Mouse (Mus musculus) granulocyte monocyte progenitor cell, adult 5-6 weeks (primary cell): ENCODE data around the gene Cx3cr1. TPM values are rescaled to one million over a fixed set of nuclear protein-coding genes. Genes with fewer than 3 reads are reported as not detected.

Experiments
- ATAC-seq: replicated peaks from 2 replicates; pipeline ENCODE4 v1.8.0; 2016; ENCODE audit warnings: mild to moderate bottlenecking, moderate TSS enrichment, inconsistent platforms; ENCODE audit not compliant: poor library complexity, severe bottlenecking
- total RNA-seq, 2 experiments: library from RNA; stranded (forward) in 1 of 2; stranded (reverse) in 1 of 2; fragments of 200-712, 200-1000 nt in 1 of 2; fragments of >200 nt in 1 of 2; fragmentation: Nextera tagmentation in 1 of 2; gene quantifications; 2 replicates each; pipeline ENCODE4 v1.2.3; 2014 to 2017

The Cx3cr1 gene
- total RNA-seq, 2 experiments from 2014 or later = 10.5 to 11.3 TPM

DNA sequence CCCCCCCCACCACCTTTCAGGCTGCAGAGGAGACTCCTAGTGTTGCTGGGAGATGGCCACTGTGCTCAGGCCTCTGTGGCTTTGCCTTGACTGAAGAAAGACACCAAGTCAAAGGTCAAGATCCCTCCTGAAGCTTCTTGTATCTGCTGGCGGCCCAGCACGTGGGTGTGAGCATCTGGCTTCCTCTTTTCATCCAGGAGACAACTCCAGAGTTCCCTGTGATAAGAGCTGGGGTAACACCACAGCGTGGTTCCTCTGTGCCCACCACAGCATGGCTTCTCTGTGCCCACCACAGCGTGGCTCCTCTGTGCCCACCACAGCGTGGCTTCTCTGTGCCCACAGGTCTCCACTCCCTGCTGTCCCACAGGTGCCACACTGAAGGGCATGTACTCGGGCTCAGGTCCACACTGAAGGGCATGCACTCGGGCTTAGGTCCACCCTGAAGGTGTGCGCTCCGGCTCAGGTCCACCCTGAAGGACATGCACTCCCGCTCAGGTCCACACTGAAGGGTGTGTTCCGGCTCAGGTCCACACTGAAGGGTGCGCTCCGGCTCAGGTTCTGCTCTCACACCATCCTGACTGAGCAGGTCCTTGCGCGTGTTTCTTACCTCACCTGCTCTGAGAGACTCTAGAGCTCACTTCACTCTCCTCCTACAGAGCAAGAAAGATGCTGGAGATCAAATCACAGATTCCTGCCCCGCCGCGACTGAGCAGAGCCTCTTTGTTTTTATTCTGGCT is 13.6 kb upstream of the Cx3cr1 start:
- peak; percentile 95 for ATAC-seq

DNA sequence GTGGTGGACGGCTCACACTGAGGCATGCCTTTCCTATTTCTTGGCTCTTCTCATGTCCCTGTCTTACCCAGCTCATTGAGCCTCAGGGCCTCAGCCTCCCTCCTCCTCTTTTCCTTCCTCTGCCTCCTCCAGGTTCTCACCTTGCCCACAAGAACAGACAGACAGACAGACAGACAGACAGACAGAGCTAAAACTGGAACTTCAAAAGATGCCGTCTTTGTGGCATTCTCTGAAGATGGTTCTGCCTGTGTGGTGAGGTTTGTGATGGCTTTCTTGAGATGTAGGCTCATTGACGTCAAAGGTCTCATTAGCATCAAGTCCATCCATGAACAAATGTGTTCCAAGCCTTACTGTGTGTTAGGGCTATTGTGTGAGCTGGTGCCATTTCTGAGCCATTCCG is 13.0 kb upstream of the Cx3cr1 start:
- no peak for ATAC-seq

DNA sequence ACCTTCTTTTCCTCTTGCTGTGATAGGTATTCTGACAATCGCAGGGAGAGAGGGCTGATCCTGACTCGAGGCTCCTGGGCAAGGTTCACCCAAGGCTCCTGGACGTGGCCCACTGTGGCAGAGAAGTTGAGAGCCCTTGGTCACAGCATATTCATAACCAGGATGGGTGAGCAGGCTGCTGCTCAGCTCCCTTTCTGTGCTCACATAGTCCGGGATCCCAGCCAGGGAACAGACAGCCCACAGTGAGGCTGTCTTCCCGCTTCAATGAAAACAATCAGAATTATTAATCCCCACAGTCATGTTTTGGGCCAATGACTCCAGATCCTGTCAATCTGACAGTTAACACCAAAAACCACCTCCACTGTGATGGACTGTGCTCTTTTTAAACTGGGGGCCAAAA is 12.3 kb upstream of the Cx3cr1 start:
- no peak for ATAC-seq

DNA sequence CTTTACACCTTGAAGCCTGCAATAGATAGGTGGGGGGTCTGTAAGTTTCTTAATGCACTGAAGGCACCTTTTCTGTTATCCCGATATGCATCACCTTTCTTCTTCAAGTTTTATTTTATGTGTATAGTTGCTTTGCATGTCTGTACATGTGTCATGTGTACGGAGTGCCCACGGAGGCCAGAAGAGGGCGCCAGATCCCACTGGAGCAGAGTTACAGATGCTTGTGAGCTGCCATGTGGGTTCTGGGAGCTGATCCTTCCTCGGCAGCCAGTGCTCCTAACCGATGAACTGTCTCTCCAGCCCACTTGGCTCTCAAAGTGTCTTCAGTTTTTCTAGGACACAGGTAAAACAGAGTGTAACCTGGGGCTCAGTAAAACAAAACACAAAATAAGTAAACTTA is 11.6 kb upstream of the Cx3cr1 start:
- no peak for ATAC-seq

DNA sequence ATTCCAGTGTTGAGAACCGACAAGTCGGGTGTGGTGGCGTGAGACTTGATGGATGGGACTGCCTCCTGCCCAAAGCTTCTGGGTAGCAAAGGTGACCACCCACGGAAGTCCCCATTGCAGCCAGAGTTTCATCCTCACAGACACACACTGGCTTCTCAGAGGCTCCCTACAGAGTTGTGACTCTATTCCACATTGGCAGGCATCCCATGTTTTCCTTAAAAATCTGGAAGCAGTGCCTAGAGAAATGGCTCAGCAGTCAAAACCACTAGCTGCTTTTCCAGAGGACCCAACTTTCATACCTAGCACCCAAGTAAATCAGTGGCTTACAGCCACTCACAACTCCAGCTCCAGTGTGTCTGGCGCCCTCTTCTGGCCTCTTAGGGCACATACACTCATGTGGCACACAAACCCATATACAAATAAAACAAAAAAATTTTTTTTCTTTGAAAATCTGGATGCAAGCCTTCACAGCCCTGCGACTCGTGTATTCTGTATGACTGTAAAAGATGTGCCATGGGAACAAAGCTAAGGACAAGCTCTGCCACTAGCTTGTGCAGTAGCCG is 10.9 kb upstream of the Cx3cr1 start:
- ATAC-seq = no peak

DNA sequence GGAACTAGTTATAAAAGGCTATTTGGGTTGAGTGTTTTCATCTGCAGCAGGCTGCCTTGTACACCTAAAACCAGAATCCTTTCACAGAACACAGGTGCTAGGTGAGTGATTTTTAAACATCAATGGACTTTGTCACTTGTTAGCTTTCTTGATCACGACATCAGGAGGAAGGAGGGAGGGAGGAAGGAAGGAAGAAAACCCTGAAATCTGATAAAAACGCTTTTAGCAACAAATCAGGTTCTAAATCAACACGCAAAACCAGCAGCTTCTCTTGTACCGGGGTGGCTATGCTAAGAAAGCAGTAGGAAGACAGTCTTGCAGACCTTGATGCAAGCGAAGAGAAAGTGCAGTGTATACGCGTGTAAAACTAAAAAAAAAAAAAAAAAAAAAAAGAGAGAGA is 10.2 kb upstream of the Cx3cr1 start:
- no peak for ATAC-seq

DNA sequence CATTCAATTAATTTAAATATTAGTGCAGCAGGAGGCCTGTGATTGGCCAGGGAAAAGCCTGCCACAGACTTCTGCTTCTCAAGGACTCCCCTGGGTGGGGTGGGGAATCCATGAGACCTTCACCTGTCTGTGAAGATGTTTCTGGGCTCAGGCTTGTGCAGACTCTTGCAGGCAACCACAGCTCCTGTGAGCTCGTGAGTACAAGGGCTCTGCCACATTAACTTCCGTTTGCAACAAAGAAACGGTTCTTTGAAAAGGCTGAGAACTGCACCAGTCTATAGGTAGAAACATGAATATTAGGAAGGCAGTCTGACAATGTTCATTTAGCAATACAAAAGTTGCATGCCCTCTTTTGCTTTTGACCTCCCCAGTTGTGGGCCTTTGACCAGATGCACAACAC is 8.6 kb upstream of the Cx3cr1 start:
- ATAC-seq = no peak

DNA sequence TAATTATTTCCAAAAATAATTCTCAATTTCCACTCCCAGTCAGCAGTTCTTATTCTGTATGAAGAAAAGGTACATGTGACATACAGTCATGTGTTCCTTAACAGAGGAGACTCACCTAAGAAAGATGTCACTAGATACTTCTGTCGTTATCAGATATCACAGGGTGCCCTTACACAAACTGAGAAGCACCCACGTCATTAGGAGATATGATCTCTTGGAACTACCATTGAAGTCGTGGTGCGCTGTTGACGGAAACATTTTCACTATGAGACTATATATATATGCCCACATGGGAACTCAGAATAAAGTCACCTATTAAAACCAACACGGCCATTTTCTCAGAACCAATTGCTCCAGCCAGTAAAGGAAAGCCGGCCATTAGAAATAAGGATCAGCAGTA is 4.8 kb upstream of the Cx3cr1 start:
- ATAC-seq = no peak

DNA sequence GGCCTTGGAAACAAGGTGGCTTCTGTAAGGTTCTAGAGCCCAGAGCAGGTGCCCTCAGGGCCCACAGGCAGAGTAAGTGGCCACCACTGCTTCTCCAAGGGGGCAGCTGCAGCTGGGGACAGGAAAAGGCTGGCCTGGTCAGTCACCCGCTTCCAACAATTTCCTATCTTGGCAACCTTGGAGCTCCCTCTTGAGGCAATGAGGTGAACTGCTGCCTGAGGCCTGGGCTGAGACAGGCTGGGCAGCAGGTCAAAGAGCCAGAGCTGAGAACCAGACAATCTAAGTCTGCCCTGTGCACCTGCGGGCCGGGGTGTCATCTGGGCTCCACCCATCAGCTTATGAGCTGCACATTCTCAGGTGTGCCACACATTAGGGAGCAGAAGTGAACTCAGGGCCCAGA is 3.5 kb upstream of the Cx3cr1 start:
- ATAC-seq = peak; percentile 67

DNA sequence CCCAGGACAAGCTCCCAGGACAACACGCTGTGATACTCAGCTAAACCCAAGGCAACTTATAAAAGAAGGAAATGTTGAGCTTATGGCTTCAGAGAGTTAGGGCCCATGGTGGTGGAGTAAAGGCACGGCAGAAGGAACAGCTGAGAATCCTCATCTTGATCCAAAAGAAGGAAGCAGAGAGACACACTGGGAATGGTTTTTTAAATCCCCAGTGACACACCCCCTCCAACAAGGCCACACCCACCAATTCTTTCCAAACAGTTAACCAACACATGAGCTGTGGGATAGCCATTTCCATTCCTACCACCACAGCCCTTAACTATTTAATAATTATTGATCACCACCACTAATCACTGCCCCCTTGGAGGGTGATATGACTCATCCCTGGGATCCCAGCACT is 1.6 kb upstream of the Cx3cr1 start:
- ATAC-seq = no peak

DNA sequence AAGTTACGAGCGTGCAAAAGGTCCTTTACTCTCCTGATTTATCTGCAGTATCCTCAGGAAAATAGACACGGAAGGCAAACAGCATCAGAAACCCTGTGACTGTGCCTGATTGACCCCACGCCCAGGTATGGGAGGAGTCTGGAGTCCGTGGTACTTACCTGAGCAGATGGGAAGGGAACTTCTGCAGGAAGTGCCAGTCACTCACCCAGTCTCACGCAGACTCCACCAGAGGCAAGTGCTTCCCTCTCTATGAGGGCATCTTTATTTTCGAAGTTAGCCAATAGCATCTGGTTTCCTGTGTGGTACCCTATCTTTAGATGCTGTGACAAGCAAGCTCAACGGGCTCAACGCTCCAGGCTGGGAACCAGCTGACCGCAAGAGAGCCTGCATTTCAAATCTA is 1.6 kb downstream of the Cx3cr1 start:
- ATAC-seq = peak; percentile 93

DNA sequence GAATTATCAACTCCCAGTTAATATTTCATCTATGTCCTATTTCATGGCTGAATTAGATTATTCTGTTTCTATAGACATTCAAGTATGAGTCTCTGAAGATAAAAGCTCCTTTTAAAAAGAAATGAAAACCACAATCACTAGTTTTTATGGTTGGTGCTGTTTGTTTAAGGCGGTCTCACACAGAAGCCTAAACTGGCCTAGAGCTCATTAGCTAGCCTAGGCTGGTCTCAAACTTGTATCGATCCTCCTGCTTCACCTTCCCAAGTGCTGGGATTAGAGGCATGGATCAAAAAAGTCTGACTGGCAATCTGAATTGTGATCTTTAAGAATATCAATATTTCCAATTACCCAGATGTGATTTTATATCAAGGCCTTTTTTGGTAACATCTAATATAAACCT is 2.1 kb downstream of the Cx3cr1 start:
- ATAC-seq = no peak

DNA sequence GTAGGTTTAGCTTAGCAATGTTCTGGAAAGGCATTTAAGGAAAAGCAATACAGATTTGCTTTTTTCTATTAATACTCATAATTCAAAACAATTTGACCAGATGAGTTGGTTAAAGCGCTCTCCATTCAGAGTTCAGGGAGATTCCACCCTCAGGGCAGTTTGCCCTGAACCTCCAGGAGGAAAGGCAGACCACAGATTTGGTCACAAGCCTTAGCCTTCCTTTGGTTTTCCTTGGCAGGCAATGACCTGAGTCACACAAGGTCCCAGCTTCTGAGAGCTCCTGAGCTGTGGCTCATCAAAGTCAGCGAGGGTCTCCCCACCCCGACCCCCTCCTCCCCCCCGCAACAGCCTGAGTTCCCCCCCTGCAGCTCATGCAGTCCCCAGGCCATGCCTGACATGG is 5.4 kb downstream of the Cx3cr1 start:
- ATAC-seq = no peak

DNA sequence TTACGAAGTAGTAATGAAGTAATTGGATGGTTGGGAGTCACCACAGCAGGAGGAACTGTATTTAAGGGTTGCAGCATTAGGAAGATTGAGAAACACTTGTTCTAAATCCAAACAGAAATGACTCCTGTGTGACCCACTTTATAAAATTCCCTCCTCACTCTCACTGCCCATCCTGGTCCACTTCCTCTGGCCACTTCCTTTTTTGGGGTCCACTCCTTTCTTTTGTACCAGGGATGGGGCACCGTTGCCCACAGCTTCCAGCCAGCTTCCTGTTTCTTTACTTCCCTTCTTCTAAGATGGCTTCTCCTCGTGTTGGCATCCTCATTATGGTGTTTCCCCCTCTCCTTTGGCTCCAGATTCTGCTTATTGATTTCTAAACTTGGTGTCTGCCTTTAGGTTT is 10.9 kb downstream of the Cx3cr1 start:
- peak; percentile 73 for ATAC-seq

DNA sequence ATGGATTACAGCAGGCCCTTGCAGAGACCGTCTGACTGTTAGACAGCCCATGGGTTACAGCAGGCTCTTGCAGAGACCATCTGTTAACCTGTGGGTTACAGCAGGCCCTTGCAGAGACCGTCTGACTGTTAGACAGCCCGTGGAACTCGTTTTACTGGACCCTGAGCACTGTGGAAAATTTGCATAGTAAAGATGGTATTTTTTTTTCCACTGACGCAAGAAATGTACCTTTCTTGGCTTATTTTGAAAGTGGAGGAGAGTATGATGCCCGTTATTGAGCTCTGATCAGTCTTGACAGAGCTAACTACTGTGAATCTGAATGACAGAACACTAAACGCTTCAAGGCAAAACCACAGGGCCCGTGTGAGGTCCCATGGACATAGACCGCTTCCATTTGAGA is 13.5 kb downstream of the Cx3cr1 start:
- no peak for ATAC-seq

DNA sequence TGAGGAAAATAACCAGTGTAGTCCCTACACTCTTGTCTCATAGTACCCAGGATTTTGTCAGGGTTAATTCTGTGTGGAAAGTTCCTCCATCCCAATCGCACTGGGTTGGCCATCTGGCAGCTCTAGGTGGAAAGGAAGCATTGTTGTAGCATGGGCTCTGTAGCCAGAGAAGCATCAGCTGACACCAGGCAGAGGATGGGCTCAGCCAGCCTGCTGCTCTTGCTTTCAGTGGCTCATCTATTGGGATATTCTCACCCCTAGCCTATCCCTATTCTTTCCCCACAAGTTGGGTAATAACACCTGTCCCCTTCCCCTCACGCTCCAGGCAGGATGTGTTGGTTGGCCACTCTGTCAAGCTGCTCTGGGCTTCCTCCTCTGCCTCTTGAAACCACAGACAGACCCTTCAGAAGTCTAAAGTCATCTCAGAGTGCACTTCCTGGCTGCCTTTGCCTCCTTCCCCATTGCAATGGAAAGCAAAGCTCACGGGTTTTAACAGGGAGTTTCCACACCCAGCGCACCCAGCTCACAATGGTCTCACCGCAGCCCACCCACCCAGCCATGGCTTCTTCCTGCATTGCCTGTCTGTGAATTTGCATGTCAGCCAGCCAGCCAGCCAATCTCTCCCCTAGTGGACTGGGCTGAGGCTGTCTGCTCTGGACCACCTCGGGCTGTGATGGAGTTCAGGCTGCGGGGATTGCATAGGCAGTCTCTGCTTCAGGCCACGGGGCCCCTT is 15.0 kb downstream of the Cx3cr1 start:
- peak; percentile 81 for ATAC-seq

DNA sequence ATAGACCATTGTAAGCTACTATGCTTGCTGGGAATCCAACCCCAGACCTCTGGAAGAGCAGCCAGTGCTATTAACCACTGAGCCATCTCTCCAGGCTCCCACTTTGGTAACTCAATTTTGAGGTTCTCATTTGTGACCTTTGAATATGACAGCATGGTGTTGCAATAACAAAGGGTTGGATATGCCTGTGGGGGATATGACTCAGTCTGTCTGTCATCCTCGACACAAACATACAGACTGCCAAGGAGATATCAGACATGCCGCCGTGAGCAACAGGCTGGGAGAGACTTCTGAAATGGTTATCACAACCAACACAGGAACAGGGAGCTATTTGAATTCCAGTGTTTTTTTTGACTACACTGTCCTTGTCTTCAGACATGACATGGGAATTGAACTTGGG is 20.3 kb downstream of the Cx3cr1 start:
- ATAC-seq = peak; percentile 95

DNA sequence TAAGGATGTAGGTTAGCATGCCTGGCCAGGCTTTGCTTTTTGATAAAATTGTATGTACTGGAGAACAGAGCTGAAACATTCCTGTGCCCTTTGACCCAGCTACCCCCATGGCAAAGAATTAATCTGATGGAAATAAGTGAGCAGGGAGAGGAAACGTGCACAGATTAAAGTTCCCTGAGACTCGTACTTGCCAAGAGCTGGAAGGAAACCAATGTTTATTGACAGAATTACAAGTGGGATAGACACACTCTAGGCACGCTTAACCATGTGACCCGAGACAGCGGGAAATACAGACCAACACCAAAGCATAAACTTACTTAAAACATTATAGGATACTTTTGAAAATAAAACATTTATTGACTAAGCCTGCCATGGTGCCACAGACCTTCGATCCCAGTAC is 21.2 kb downstream of the Cx3cr1 start:
- no peak for ATAC-seq

DNA sequence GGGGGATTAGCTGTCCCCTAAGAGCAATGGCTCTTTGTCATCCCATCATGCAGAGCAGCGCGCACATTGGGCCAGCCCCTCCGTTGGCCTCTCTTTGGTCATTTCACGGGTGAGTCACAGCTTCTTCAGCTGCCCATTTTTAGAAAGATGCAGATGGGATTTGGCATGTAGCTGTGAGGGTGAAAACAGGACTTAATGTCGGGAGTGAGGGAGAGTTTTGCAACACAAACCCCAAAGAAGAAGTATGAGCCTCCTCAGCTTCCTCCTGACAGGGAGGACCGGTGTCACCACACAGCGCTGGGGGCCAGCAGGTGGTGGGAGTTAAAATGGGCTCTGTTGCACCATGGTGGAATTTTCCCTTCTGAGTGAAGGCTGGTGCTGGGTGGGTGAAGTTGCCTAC is 26.6 kb downstream of the Cx3cr1 start:
- peak; percentile 97 for ATAC-seq

DNA sequence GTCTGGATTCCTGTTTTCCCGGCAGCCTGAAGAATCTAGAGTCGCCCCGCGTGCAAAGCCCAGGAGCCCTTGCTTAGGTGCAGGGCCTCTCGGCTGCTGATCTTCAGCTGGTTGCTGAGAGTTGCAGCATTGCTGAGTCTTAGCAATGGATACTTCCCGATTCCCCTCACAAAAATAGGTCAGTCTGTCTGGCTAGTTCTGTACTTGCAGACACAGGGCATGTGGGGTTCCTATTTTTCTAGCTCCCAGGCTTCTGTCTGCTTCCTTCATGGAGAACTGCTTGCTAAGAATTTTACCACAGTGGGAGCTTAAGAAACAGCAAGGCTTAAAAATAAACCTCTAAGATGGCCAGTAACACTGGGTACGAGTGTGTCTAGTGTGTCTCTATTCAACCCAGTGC is 32.3 kb downstream of the Cx3cr1 start:
- ATAC-seq = peak; percentile 38

DNA sequence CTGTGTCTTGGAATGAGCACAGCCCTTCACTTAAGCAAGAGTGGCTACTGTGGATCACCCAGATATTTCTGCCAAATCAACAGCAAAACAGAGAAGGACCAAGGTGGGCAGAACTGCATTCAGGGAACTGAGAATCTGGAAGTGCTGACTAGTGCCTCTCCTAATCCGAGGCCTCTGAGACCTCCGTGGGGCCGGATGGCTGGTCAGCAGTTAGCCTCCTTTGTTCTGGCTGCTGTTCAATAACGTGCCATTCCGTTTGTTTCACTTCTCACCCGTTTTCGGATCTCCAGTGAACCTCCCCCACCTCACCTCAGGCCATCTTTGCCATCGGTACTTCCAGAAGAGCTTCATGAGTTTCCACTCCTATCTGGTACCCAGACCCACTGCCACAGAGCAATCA is 35.3 kb downstream of the Cx3cr1 start:
- ATAC-seq = no peak

DNA sequence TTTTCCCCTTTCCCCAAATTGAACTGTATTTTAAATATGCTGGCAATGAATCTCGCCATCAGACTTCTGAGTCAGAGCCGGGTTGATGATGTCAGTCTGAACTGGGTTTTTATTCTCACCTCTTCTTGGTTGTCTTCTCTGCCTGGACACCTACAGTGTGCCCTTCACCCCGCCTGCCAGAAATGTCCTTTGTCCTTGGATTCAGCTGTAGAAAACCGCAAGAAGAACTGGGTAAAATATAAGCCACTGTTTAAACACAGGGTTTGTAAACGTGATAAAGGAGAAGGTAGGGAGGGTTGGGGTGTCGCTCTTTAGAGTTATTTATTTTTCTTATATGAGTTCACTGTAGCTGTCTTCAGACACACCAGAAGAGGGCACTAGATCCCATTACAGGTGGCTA is 37.0 kb downstream of the Cx3cr1 start:
- ATAC-seq = no peak
